Mouse (Mus musculus): ENCODE measurements at regions not wholly inside any gene's neighbourhood (a gene's known extent, or its start where the extent isn't known, plus 50 kb on each side); places are given as distances from the start of the nearest gene placed in this dataset.

- TF ChIP-seq CTCF (IDR thresholded peaks at IDR 0.05; ENCODE audit: borderline replicate concordance, extremely low read depth, insufficient read depth, insufficient read length) (no peak), POLR2A (IDR thresholded peaks at IDR 0.05; ENCODE audit: borderline replicate concordance, extremely low read depth, insufficient read depth, insufficient read length, poor library complexity, severe bottlenecking) (no peak)
These were observed 230.2 kb upstream of the Nrip1 start for GRCm38 (mm10) chr16:76603846-76604258.

Data from brain, embryonic 14.5 days (tissue).